Mouse (Mus musculus) myocyte (in vitro differentiated cells): Measurements from ENCODE around the gene Obp2a. TPM values are rescaled to one million over a fixed set of nuclear protein-coding genes. Genes with fewer than 3 reads are reported as not detected.

Experiments
- H3K27me3 ChIP-seq: one replicate; pipeline ENCODE4 v1.6.1; 2011; ENCODE audit not compliant: control insufficient read depth, insufficient read depth, insufficient read length
- H3K36me3 ChIP-seq: one replicate; pipeline ENCODE4 v1.6.1; 2011; ENCODE audit not compliant: control insufficient read depth, insufficient read depth
- H3K4me2 ChIP-seq: one replicate; pipeline ENCODE4 v1.6.1; 2011; ENCODE audit warnings: low read depth, control low read depth
- H3K4me3 ChIP-seq: one replicate; pipeline ENCODE4 v1.5.1; 2011; ENCODE audit warnings: mild to moderate bottlenecking, control low read depth, moderate library complexity
- H3K79me2 ChIP-seq: one replicate; pipeline ENCODE4 v1.6.1; 2011; ENCODE audit not compliant: control insufficient read depth, insufficient read depth
- H3ac ChIP-seq: one replicate; pipeline ENCODE4 v1.6.1; 2011; ENCODE audit not compliant: control insufficient read depth, insufficient read length
- CEBPB ChIP-seq: IDR thresholded peaks from 2 replicates; pipeline ENCODE4 v1.6.1; 2011; ENCODE audit warnings: mild to moderate bottlenecking, moderate library complexity; ENCODE audit not compliant: poor library complexity, insufficient read depth, severe bottlenecking
- E2F4 ChIP-seq: IDR thresholded peaks from one replicate; pipeline ENCODE4 v1.6.1; 2011; ENCODE audit warnings: mild to moderate bottlenecking, control low read depth, moderate library complexity; ENCODE audit not compliant: insufficient read depth
- MAX ChIP-seq: IDR thresholded peaks from one replicate; pipeline ENCODE4 v1.6.1; 2011; ENCODE audit warnings: low read depth, mild to moderate bottlenecking, control low read depth
- MYOD1 ChIP-seq, 3 experiments: IDR thresholded peaks; one replicate each; pipeline ENCODE4 v1.6.1; 2011; ENCODE audit warnings: control low read depth in 2 of 3, low read depth in 2 of 3, mild to moderate bottlenecking in 2 of 3, moderate library complexity in 1 of 3; ENCODE audit not compliant: insufficient read length in 2 of 3, control insufficient read depth in 1 of 3
- MYOG ChIP-seq, 3 experiments: IDR thresholded peaks; one replicate each; pipeline ENCODE4 v1.6.1; 2011; ENCODE audit warnings: control low read depth in 2 of 3, low read depth in 2 of 3, mild to moderate bottlenecking in 2 of 3; ENCODE audit not compliant: insufficient read length in 2 of 3, control insufficient read depth in 1 of 3, insufficient read depth in 1 of 3
- POLR2A ChIP-seq: IDR thresholded peaks from one replicate; pipeline ENCODE4 v1.6.1; 2011; ENCODE audit warnings: low read depth, mild to moderate bottlenecking, control low read depth, moderate library complexity; ENCODE audit not compliant: insufficient read length
- POLR2AphosphoS2 ChIP-seq: IDR thresholded peaks from one replicate; pipeline ENCODE4 v1.6.1; 2011; ENCODE audit warnings: low read depth, control low read depth; ENCODE audit not compliant: insufficient read length
- REST ChIP-seq: IDR thresholded peaks from one replicate; pipeline ENCODE4 v1.6.1; 2011; ENCODE audit warnings: mild to moderate bottlenecking, control low read depth, moderate library complexity; ENCODE audit not compliant: insufficient read depth, insufficient read length
- SRF ChIP-seq: IDR thresholded peaks from one replicate; pipeline ENCODE4 v1.6.1; 2011; ENCODE audit warnings: low read depth; ENCODE audit not compliant: control insufficient read depth, insufficient read length
- TCF12 ChIP-seq: IDR thresholded peaks from one replicate; pipeline ENCODE4 v1.6.1; 2011; ENCODE audit warnings: mild to moderate bottlenecking, control low read depth; ENCODE audit not compliant: poor library complexity, insufficient read depth, severe bottlenecking
- TCF3 ChIP-seq: IDR thresholded peaks from one replicate; pipeline ENCODE4 v1.6.1; 2011; ENCODE audit warnings: low read depth, control low read depth; ENCODE audit not compliant: insufficient read length
- USF1 ChIP-seq: IDR thresholded peaks from one replicate; pipeline ENCODE4 v1.6.1; 2011; ENCODE audit warnings: low read depth, mild to moderate bottlenecking, control low read depth, moderate library complexity
- polyA plus RNA-seq: library from polyadenylated mRNA; unstranded; fragments of >200 nt; fragmentation: generic; extraction: Trizol; gene quantifications from one replicate; pipeline ENCODE4 v1.2.1, GENCODE M21; 2012; ENCODE audit warnings: missing spikeins

The Obp2a gene
- polyA plus RNA-seq, 1 experiment = not detected

- Histone ChIP-seq H3K4me2 (no peak overlapping the region), H3K4me3 (no peak overlapping the region), H3K27me3 (peaks cover 40% of the 10 kb centered on the region), H3K79me2 (no peaks in the 10 kb centered on the region), H3K36me3 (no peaks in the 10 kb centered on the region), H3ac (no peak overlapping the region)
- TF ChIP-seq POLR2A = no peak
- TF ChIP-seq MYOD1 (IDR thresholded peaks at IDR 0.05; ENCODE audit: control insufficient read depth in 1 of 3, insufficient read length in 2 of 3, low read depth in 2 of 3) = no peak
- TF ChIP-seq E2F4 = no peak
- TF ChIP-seq REST = no peak
- TF ChIP-seq USF1 = no peak
- no peak for TF ChIP-seq MAX
- TF ChIP-seq CEBPB = no peak
- TF ChIP-seq TCF12 = no peak
- no peak for TF ChIP-seq SRF
- no peak for TF ChIP-seq MYOG (IDR thresholded peaks at IDR 0.05; ENCODE audit: control insufficient read depth in 1 of 3, insufficient read depth in 1 of 3, insufficient read length in 2 of 3, low read depth in 2 of 3)
- no peak for TF ChIP-seq POLR2AphosphoS2
- no peak for TF ChIP-seq TCF3
Observed at GRCm38 (mm10) chr2:25696951-25697350, 2.9 kb upstream of the Obp2a start.

- H3ac ChIP-seq = no peak overlapping the region
- H3K79me2 ChIP-seq = no peaks in the 10 kb centered on the region
- H3K36me3 ChIP-seq = no peaks in the 10 kb centered on the region
- peaks cover 48% of the 10 kb centered on the region for H3K27me3 ChIP-seq
- no peak overlapping the region for H3K4me2 ChIP-seq
- TF ChIP-seq MYOD1 (IDR thresholded peaks at IDR 0.05; ENCODE audit: control insufficient read depth in 1 of 3, insufficient read length in 2 of 3, low read depth in 2 of 3) (no peak), USF1 (no peak), CEBPB (no peak), POLR2AphosphoS2 (no peak), TCF12 (no peak), MAX (no peak), POLR2A (no peak), E2F4 (no peak), TCF3 (no peak), REST (no peak), SRF (no peak), MYOG (IDR thresholded peaks at IDR 0.05; ENCODE audit: control insufficient read depth in 1 of 3, insufficient read depth in 1 of 3, insufficient read length in 2 of 3, low read depth in 2 of 3) (no peak)
- H3K4me3 ChIP-seq = no peak overlapping the region
Observed at GRCm38 (mm10) chr2:25698696-25699095, 1.1 kb upstream of the Obp2a start.

- Histone ChIP-seq H3K4me2 (no peak overlapping the region), H3K27me3 (peaks cover 53% of the 10 kb centered on the region), H3K36me3 (no peaks in the 10 kb centered on the region), H3ac (no peak overlapping the region), H3K4me3 (no peak overlapping the region), H3K79me2 (no peaks in the 10 kb centered on the region)
- no peak for TF ChIP-seq TCF12
- no peak for TF ChIP-seq CEBPB
- no peak for TF ChIP-seq POLR2AphosphoS2
- TF ChIP-seq MYOG (IDR thresholded peaks at IDR 0.05; ENCODE audit: control insufficient read depth in 1 of 3, insufficient read depth in 1 of 3, insufficient read length in 2 of 3, low read depth in 2 of 3) = no peak
- no peak for TF ChIP-seq E2F4
- TF ChIP-seq SRF = no peak
- no peak for TF ChIP-seq REST
- no peak for TF ChIP-seq POLR2A
- no peak for TF ChIP-seq MYOD1 (IDR thresholded peaks at IDR 0.05; ENCODE audit: control insufficient read depth in 1 of 3, insufficient read length in 2 of 3, low read depth in 2 of 3)
Observed at GRCm38 (mm10) chr2:25701001-25701400, 1.2 kb downstream of the Obp2a start.

- Histone ChIP-seq H3K36me3 (no peaks in the 10 kb centered on the region), H3K4me2 (no peak overlapping the region), H3K27me3 (peaks cover 53% of the 10 kb centered on the region), H3K79me2 (no peaks in the 10 kb centered on the region), H3ac (no peak overlapping the region), H3K4me3 (no peak overlapping the region)
- TF ChIP-seq REST (no peak), MYOG (IDR thresholded peaks at IDR 0.05; ENCODE audit: control insufficient read depth in 1 of 3, insufficient read depth in 1 of 3, insufficient read length in 2 of 3, low read depth in 2 of 3) (no peak), TCF3 (no peak), TCF12 (no peak), USF1 (no peak), E2F4 (no peak), MAX (no peak), POLR2A (no peak), MYOD1 (IDR thresholded peaks at IDR 0.05; ENCODE audit: control insufficient read depth in 1 of 3, insufficient read length in 2 of 3, low read depth in 2 of 3) (no peak), POLR2AphosphoS2 (no peak), CEBPB (no peak)
Observed at GRCm38 (mm10) chr2:25703706-25704105, 3.9 kb downstream of the Obp2a start.
